Mouse (Mus musculus) limb, embryonic 10.5 days (tissue): Measurements from ENCODE around the gene Dph6. TPM values are rescaled to one million over a fixed set of nuclear protein-coding genes. Genes with fewer than 3 reads are reported as not detected.
"Not testable (repeated sequence)": the region's sequence is repeated elsewhere in the genome, so short reads cannot be mapped to it uniquely, and the experiment has no call there.

Source experiments
- DNase-seq: peaks from one replicate; pipeline ENCODE4 v3.0.0-alpha.2; 2017; ENCODE audit warnings: low spot score
- H3K27ac ChIP-seq: fragments of 300-500 bp; sonication (generic); 2 replicates; pipeline ENCODE4 v1.5.1; 2016; ENCODE audit warnings: mild to moderate bottlenecking
- H3K27me3 ChIP-seq: fragments of 300-500 bp; sonication (generic); 2 replicates; pipeline ENCODE4 v1.6.1; 2016; ENCODE audit warnings: low read depth, mild to moderate bottlenecking; ENCODE audit not compliant: poor library complexity, severe bottlenecking
- H3K36me3 ChIP-seq: fragments of 300-500 bp; sonication (generic); 2 replicates; pipeline ENCODE4 v1.6.1; 2016; ENCODE audit warnings: mild to moderate bottlenecking, moderate library complexity
- H3K4me1 ChIP-seq: fragments of 300-500 bp; sonication (generic); 2 replicates; pipeline ENCODE4 v1.6.1; 2016
- H3K4me3 ChIP-seq: fragments of 300-500 bp; sonication (generic); 2 replicates; pipeline ENCODE4 v1.5.1; 2016; ENCODE audit warnings: mild to moderate bottlenecking, moderate library complexity
- H3K9me3 ChIP-seq: fragments of 300-500 bp; sonication (generic); replicated peaks from 2 replicates; pipeline ENCODE4 v1.6.1; 2016; ENCODE audit warnings: mild to moderate bottlenecking
- WGBS: fragments of 180-500 bp; shearing (Covaris S2); methylation state at CpG from one replicate; pipeline ENCODE4 v1.1.7; 2016; 5-methylcytosine and 5-hydroxymethylcytosine counted together
- polyA plus RNA-seq: library from polyadenylated mRNA; unstranded; fragments of >200 nt; fragmentation: Nextera tagmentation; extraction: Ambion mirVana; gene quantifications from 2 replicates; pipeline ENCODE4 v1.2.1, GENCODE M21; 2016

Gene Dph6
- polyA plus RNA-seq, 1 experiment from 2014 or later, result 21.9 TPM

DNA sequence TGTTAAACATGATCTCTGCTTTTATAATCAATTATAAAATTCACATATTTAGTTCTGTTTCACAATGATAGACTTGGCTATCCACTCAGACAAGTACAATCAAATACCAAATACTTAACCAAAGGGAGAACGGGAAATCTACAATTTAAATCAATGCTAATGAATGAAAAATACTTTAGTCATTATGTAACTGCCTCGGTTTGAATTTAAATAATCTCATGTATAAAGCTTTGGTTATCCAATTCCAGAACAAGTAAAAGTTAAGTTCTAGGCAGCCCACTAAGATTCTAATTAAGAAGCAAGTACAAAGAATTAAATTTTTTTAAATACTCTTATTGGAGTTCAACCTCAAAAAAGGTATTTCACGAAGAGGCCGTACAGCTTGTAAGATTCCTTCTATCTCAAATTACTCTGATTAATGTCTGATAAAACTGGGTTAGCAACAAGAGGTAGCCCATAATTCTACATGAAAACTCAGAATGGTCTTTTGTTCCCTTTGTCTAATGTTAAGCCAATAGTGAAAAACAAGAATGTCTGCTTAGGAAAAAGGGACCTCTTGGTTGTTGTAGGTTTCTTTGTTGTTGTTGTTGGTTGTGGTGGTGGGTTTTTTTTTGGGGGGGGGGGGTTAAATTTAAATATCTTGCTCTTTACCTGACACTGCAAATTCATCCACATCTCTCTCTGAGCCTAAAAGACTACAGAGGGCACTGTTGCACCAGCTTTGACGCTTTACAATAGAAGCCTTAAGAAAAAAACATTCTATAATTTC is 32.8 kb downstream of the Dph6 start:
- no peak for DNase-seq
- Histone ChIP-seq H3K4me1 (peaks cover 14% of the 10 kb centered on the region), H3K36me3 (no peaks in the 10 kb centered on the region), H3K27ac (no peak overlapping the region), H3K9me3 (no peaks in the 10 kb centered on the region), H3K27me3 (no peaks in the 10 kb centered on the region), H3K4me3 (no peak overlapping the region)
- WGBS, result 62% methylated on average over 5 of the region's 5 CpGs

DNA sequence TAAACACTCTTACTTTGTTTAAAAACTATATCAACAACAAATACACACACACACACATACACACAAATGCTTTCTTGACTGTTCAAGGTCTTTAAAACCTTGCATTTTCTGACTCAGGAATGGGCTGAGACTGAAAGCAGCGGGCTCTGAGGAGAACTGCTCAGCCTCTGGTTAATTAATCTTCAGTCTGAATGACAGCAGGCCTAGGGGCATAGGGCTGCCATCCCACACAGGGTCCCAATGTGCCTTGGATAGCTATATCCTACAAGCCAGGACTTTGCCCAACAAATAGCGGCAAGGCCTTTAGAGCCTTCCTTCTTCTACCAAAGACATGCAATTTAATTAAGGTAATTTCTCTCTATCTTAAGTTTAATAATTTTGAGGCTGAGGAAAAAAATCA is 43.2 kb downstream of the Dph6 start:
- Histone ChIP-seq H3K4me1 (peaks cover 8% of the 10 kb centered on the region), H3K9me3 (no peaks in the 10 kb centered on the region), H3K27ac (no peak overlapping the region), H3K4me3 (no peak overlapping the region), H3K27me3 (no peaks in the 10 kb centered on the region), H3K36me3 (no peaks in the 10 kb centered on the region)
- 52% methylated on average over 2 of the region's 2 CpGs for WGBS
- no peak for DNase-seq

DNA sequence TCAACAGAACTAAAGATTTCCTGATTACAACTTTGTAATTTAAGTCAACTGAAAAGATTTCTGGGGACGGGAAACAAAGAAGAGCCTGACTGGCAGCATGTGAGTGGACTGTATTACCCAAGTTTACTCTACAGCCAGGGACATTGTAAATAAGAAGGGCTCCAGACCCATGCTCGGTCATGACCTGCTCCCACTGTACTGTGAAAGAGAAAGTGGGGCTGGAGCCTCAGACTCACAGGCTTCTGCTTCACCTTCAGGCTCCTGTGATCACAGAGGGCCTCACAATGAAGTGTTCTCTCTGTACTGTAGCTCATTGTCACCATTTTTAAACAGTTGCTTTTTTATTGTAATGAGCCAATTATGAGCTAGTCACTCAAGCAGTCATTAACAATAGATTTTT is 44.7 kb downstream of the Dph6 start:
- H3K4me3 ChIP-seq, result no peak overlapping the region
- H3K27ac ChIP-seq, result no peak overlapping the region
- no peaks in the 10 kb centered on the region for H3K36me3 ChIP-seq
- WGBS, result 64% methylated on average over 2 of the region's 2 CpGs
- no peaks in the 10 kb centered on the region for H3K9me3 ChIP-seq
- no peaks in the 10 kb centered on the region for H3K27me3 ChIP-seq
- no peak for DNase-seq
- peaks cover 8% of the 10 kb centered on the region for H3K4me1 ChIP-seq

DNA sequence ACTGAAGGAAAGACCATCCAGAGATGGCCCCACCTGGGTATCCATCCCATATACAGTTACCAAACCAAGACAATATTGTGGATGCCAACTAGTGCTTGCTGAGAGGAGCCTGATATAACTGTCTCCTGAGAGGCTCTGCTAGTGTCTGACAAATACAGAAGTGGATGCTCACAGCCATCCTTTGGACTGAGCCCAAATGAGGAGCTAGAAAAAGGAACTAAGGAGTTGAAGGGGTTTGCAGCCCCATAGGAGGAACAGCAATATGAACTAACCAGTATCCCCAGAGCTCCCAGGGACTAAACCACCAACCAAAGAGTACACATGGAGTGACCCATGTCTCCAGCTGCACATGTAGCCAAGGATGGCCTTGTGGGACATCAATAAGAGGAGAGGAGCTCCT is 49.6 kb downstream of the Dph6 start:
- not testable (repeated sequence) for H3K4me1 ChIP-seq, H3K27ac ChIP-seq, H3K4me3 ChIP-seq, H3K36me3 ChIP-seq, H3K9me3 ChIP-seq, H3K27me3 ChIP-seq, DNase-seq

DNA sequence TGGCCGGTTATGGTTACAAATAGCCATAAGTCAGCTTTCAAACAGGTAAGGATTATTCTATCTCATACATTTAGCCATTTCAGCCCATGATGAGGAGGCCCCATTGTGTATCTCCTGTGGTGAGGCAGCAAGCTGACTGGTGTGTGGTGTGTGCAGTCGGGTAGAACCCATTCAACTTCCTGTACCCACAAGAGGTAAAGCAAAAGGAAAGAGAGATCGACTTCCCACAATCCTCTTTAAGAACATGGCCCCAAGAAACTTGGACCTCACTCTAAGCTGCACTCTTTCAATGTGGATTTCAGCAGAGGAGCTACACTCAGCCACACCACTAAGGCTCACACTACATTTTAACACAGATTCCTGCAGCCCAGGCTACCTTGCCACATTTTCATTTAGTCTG is 53.6 kb downstream of the Dph6 start:
- Histone ChIP-seq H3K36me3 (no peaks in the 10 kb centered on the region), H3K27ac (no peak overlapping the region), H3K27me3 (no peaks in the 10 kb centered on the region), H3K9me3 (no peaks in the 10 kb centered on the region), H3K4me1 (no peaks in the 10 kb centered on the region), H3K4me3 (no peak overlapping the region)
- WGBS, result 90% methylated on average over 3 of the region's 3 CpGs
- no peak for DNase-seq

DNA sequence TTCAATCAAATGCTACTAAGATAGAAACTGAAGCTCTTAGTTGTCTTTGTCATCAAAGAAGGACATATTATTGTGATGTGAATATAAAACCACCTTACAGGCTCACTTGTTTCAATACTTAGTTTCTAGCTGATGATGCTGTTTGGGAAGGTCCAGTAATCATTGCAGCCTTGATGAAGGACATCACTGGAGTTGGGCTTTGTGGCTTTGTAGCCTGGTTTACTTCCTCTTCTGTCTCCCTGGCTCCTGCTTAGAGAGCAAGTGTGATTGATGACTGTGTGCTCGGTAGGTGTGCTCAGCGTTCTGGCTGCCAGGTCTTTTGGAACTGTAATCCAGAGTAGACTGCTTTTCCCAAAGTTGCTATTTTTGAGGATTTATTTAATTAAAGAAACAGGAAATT is 55.0 kb downstream of the Dph6 start:
- DNase-seq, result no peak
- Histone ChIP-seq H3K36me3 (no peaks in the 10 kb centered on the region), H3K9me3 (no peaks in the 10 kb centered on the region), H3K4me3 (no peak overlapping the region), H3K27ac (no peak overlapping the region), H3K27me3 (no peaks in the 10 kb centered on the region), H3K4me1 (no peaks in the 10 kb centered on the region)
- WGBS, result 30% methylated on average over 2 of the region's 2 CpGs

DNA sequence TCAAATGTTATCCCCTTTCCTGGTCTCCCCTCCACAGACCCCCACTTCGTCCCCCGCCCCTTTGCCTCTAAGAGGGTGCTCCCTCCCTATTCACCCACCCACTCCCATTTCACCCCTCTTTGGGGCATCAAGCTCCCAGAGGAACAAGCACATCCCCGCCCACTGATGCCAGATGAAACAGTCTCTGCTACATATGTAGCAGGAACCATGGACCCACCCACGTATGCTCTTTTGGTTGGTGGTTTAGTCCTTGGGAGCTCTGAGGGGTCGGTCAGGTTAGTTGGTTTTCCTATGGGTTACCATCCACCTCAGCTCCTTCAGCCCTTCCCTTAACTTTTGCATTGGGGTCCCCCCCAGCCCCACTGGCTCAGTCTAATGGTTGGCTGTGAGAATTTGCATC is 61.4 kb downstream of the Dph6 start:
- Histone ChIP-seq H3K27me3 (no peaks in the 10 kb centered on the region), H3K4me3 (no peak overlapping the region), H3K4me1 (no peaks in the 10 kb centered on the region), H3K36me3 (no peaks in the 10 kb centered on the region), H3K9me3 (no peaks in the 10 kb centered on the region), H3K27ac (no peak overlapping the region)
- WGBS, result 87% methylated on average over 5 of the region's 5 CpGs
- no peak for DNase-seq

DNA sequence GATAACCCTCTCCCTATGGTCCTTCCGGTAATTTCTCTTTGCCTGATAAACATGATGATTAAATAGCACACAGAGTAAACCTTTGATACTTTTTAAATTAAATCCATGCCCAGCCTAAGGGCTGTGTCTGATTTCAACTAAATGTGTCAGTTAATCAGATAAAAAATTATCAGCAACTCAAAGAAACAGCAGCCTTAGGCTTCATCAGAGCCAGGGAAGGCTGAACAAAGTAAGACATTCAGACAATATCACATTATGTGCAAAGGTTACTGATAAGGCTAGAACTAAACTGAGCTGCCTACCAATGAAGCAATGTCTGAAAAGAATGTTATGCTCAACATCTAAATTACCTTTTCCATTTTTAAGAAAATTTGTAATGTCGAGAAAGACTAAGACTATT is 74.0 kb downstream of the Dph6 start:
- WGBS, result 84% methylated on average over 2 of the region's 2 CpGs
- H3K9me3 ChIP-seq, result no peaks in the 10 kb centered on the region
- no peak for DNase-seq

DNA sequence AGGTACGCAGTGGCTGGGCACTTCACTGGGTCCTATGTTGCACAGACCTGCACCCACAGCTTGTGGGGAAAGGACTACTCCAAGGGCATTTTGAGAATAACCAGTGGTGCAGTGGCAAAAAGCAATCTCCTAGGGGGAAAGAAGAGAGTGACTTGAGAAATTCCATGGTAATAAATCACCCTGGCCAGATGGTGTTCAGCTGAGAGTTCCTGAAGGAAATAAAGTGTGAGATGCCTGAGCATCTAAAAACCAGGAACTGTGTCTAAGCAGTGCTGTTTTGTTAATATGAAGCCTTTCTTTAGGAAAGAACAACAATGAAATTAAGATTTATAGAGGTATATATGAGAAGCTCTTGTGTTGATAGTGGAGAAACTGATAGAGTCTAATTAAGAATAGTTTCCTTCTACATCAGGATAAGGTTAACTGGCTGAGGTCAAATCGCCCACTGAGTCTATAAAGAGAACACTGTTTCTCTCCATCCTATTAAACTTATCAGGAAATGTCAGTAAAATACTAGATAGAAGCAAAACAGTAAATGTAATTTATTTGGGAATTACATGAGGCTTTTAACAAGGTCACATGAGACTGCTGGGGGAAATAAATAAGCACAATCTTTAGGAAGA is 111.7 kb downstream of the Dph6 start:
- Histone ChIP-seq H3K4me1 (peaks cover 27% of the 10 kb centered on the region), H3K36me3 (no peaks in the 10 kb centered on the region), H3K27me3 (no peaks in the 10 kb centered on the region), H3K27ac (no peak overlapping the region), H3K9me3 (no peaks in the 10 kb centered on the region), H3K4me3 (no peak overlapping the region)
- no peak for DNase-seq
- WGBS, result 52% methylated on average over 2 of the region's 2 CpGs

More for the DNA sequence above, 74.0 kb downstream of the Dph6 start:
- no peaks in the 10 kb centered on the region for H3K36me3 ChIP-seq
- H3K27ac ChIP-seq, result no peak overlapping the region
- H3K27me3 ChIP-seq, result no peaks in the 10 kb centered on the region
- H3K4me3 ChIP-seq, result no peak overlapping the region
- no peaks in the 10 kb centered on the region for H3K4me1 ChIP-seq

DNA sequence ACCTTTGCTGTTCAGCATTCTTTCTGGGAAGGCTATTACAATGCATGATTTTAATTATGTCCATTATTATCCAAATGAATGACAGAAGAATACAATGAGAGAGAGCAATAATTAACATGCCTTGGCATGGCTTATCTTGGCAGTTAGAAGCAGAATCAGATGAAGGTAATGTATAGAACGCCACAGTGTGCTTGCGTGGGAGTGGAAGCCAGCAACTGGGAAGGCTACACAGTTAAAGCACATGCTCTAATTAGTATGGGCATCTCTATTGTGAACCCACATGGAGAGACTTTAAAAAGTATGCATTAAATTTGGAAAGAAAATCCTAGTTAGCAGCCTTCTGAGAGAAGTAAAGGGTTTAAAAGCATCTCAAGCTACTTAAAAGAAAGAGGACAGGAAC is 112.4 kb downstream of the Dph6 start:
- WGBS, result 82% methylated on average over 2 of the region's 2 CpGs
- H3K4me1 ChIP-seq, result peaks cover 27% of the 10 kb centered on the region
- H3K4me3 ChIP-seq, result no peak overlapping the region
- H3K9me3 ChIP-seq, result no peaks in the 10 kb centered on the region
- no peaks in the 10 kb centered on the region for H3K36me3 ChIP-seq
- H3K27ac ChIP-seq, result no peak overlapping the region
- DNase-seq, result no peak
- H3K27me3 ChIP-seq, result no peaks in the 10 kb centered on the region

DNA sequence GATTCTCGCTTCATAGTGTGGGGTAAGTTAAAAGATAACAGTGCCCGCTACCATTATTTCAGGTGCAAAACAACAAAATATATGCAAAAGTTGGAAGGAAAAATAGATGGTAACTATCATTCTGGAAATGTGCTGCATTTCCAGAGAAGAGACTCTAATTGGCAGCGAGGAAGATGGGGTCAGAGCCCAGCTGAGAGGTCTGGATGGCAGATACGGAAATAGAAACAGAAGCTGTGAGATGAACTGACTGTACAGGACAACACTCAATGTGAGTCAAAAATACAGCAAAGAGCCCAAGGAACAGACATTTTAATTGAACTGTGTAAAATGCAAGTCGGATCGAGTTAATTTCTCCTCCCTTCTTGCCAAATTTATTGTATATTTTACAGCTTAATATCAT is 114.3 kb downstream of the Dph6 start:
- Histone ChIP-seq H3K4me1 (peaks cover 27% of the 10 kb centered on the region), H3K9me3 (no peaks in the 10 kb centered on the region), H3K4me3 (no peak overlapping the region), H3K27ac (no peak overlapping the region), H3K27me3 (no peaks in the 10 kb centered on the region), H3K36me3 (no peaks in the 10 kb centered on the region)
- 94% methylated on average over 6 of the region's 6 CpGs for WGBS
- no peak for DNase-seq

DNA sequence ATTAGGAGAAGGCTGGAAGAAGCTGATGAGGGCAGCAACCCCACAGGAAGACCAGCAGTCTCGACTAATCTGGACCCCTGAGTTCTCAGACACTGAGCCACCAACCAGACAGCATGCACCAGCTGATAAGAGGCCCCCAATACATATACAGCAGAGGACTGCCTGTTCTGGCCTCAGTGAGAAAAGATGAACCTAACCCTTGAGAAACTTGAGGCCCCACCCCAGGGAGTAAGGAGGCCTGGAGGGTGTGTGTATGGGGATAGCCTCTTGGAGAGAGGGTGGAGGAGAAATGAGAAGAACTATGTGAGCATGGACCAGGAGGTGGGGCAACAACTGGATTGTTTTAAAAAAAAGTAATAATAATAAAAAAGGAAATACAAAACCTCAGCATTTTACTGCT is 118.7 kb downstream of the Dph6 start:
- Histone ChIP-seq H3K27ac (no peak overlapping the region), H3K27me3 (no peaks in the 10 kb centered on the region), H3K36me3 (peaks cover 3% of the 10 kb centered on the region), H3K9me3 (no peaks in the 10 kb centered on the region), H3K4me3 (no peak overlapping the region), H3K4me1 (no peaks in the 10 kb centered on the region)
- DNase-seq, result no peak
- WGBS, result 33% methylated on average over 1 of the region's 1 CpGs

DNA sequence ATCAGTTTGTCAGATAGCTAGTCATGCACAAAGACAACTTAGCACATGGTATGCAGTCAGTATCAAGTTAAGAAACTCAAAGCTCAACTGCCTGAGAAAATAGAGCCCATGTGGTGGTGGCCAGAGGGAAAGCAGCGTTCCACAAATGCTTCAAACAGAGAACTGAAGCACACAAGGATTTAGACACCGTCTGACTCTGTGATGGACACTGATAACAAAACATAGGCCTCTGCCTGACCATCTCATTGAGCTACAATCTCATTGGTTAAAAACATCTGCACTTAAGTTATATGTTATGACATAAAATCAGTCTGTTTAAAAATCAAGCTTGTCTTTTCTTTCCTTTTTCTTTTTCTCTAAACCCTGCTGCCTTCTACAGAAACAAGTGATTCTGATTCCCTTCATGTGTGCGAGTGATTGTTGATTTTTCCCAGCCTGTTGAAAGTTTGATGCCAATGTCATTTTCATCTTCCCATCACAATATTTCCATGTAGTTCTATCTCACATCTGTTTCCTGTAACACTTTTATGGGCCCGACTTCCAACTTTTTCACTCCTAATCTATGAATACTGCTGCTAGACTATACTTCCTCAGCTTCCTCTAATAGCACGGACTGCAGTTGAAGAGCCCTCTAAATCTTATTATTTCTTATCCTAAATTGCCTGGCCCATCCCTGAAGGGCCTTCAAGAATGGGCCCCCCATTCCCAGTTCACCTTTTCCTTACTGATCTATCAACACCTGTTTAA is 123.6 kb downstream of the Dph6 start:
- Histone ChIP-seq H3K4me3 (no peak overlapping the region), H3K27me3 (no peaks in the 10 kb centered on the region), H3K27ac (no peak overlapping the region), H3K4me1 (no peaks in the 10 kb centered on the region), H3K36me3 (peaks cover 3% of the 10 kb centered on the region), H3K9me3 (no peaks in the 10 kb centered on the region)
- no peak for DNase-seq
- WGBS, result 84% methylated on average over 5 of the region's 5 CpGs
